Mouse (Mus musculus): ENCODE data around the gene Rcor3.

- TF ChIP-seq GATA1 (IDR thresholded peaks at IDR 0.05; ENCODE audit: low read length) = no peak
- no peak for TF ChIP-seq TAL1 (IDR thresholded peaks at IDR 0.05; ENCODE audit: low read length)
These were observed 50.8 kb downstream of the Rcor3 start for GRCm38 (mm10) chr1:192087098-192087497.
